Mouse (Mus musculus) cortical plate, adult 2 months (tissue): ENCODE results near the gene Gfod1.

Experiments used
- CTCF ChIP-seq: fragments of 200-500 bp; IDR thresholded peaks from 2 replicates; pipeline ENCODE4 v1.5.1; 2011; ENCODE audit warnings: mild to moderate bottlenecking, control low read depth, low read length; ENCODE audit not compliant: insufficient read depth; ENCODE audit errors: extremely low read depth
- POLR2A ChIP-seq: fragments of 200-500 bp; IDR thresholded peaks from 2 replicates; pipeline ENCODE4 v1.6.1; 2011; ENCODE audit warnings: mild to moderate bottlenecking, low read length, control low read depth; ENCODE audit not compliant: insufficient read depth; ENCODE audit errors: extremely low read depth

DNA sequence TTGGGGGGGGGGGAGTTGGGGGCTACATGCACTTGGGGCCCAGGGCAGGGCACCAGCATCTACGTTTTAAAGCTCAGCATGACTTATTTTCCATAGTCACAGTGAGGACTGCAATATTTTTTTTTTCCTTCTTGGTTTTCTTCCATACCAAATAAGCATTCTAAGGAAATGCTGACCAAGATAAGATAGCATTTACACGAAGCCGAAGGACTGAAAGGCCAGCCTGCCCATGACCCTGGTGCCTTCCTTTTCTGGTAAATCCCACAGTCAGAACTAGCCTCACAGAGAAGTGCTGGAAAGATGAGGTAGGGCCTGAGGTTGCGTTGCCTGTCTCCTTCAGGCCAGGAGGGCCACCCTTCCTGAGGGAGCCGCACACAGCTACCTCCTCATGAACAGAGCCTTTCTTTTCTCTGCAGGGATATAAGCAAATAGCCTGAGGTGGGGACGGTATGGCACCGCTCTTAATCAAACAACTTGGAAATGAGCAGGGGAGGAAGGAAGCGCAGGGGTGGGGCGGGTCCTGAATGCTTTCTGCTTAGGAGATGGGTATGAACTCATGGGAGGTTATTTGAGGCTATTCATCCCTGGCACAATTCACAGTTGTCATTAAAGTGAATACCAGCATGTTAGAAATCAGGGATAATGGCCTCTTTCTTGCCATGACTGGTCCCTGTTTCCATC, 46.7 kb upstream of the Gfod1 start:
- TF ChIP-seq CTCF (no peak), POLR2A (no peak)
